Mouse (Mus musculus) embryo, embryonic 9.5 days (tissue): ENCODE data around the gene Atp5d.

ENCODE experiments used
- DNase-seq: peaks from one replicate; pipeline ENCODE4 v3.0.0-alpha.2; 2017; ENCODE audit errors: extremely low spot score

Atp5d gene

DNA sequence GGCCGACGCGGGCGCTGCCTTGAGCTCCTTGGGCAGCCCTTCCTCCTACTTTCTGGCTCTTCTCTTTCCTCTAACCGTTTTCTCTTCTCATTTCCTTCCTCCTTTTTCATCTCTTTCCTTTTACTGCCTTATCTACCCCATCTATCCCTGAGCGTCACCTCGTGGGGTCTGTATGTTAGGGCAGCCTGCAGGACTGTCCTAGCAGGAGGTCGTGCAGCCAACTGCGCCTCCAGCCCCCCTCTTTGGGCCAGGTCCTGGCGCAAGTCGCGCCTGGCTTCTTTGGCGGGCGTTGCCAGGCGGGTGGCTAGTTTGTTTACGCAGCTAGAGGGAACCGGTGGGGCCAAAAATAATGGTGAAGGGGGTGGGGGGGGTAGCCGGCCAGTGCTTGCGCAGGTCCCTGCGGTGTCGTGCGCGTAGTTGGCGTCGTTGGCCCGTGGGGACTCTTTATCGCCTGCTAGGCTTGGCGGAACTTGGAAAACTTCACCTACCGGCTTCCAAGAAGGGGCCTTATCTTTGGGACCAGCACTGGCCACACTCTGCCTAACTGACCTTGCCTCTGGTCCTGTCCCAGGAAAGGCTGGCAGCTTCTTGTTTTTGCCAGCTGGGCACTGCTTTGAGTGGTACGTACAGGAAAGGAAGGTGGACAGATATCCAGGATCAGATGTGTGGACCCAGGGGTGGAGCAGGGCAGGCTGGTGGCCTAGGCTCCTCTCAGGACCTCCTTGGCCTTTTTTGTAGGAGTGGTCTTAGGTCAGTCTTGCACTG is 21.3 kb upstream of the Atp5d start:
- peak; percentile 34 for DNase-seq

- no peak for DNase-seq
These were observed 20.7 kb upstream of the Atp5d start for GRCm38 (mm10) chr10:80117736-80118135.

DNA sequence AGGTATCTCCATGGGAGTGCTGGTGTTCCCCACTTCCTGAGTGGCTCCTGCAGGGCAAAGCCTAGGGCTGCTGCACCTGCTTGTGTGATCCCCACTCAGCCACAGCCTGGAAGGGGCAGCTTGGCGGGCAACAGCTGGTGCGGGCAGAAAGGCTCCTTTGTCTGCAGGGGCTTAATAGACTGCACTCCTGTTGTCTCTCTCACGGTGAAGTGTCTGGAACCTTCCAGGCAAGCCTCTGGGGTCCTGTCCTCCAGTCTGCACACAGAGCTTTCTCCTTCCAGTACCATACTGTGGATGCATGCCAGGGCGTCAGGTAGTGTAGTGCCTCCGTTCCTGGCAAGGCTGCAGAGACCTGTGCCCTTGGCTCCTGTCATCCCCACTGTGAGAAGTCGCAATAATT is 19.9 kb upstream of the Atp5d start:
- no peak for DNase-seq

DNA sequence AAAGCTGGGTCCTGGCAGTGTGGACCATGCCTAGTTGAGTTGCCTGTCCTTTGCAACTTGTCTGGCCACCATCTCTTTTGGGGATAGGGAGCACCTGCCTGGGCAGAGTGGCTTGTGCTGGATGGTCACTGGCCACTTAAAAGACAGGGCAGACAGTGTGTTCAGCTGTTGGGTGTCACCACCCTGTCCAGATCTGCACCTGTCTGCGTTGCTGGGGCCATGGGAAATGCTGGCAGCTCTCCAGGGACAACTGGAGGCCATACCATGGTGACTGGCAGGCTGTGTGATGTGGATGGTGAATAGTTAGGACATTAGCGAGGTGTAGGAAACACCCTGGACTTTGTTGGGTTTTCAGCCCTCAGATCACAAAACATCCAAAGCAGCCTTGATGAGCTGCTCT is 18.3 kb upstream of the Atp5d start:
- no peak for DNase-seq

GRCm38 (mm10) chr10:80121639-80122038 is 16.8 kb upstream of the Atp5d start:
- no peak for DNase-seq

DNA sequence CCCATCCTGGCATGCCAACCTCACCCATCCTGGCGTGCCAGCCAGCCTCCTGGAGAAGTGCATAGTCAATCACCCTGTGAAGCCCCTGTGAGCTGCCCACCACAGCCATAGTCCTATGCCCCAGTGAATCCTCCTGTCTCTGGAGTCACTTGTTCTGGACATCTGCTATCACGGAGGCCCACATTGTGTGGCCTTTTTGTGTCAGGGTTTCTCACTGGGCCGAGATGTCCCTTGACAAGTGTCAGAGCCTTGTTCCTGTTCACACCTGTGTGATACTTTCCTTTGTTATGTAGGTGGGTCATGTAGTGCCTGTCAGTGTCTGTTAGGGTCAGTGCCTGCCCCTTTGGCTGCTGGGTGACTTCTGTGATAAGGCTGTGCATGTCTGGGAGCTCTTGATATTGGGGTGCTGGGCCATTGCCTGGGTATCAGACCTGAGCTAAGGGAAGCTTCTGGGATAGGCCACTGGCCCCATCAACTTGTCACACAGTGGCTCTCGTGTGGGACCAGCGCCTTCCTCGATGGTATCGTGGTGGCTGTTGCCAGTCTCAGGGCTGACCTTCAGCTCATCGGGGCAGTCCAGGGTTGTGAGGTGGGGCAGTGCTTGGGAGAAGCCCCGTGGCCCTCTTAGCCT is 14.4 kb upstream of the Atp5d start:
- DNase-seq: no peak

DNA sequence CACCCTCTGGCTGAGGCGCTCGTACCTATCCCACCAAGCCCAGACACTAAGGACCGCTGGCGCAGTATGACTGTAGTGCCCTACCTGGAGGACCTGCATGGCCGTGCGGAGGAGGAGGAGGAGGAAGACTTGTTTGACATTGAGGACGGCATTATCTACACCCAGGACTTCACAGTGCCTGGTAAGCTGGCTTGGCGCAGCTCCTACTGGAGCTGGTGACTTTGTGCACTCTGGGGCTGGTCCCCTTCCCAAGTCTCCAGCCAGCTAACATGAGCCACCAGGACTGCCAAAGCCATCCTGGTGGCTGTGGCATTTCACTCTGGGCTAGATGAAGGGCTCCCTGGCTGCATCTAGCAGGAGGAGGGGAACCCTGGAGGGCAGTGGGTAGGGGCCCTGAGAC is 10.5 kb upstream of the Atp5d start:
- no peak for DNase-seq

GRCm38 (mm10) chr10:80129846-80130245 is 8.6 kb upstream of the Atp5d start:
- DNase-seq: no peak

DNA sequence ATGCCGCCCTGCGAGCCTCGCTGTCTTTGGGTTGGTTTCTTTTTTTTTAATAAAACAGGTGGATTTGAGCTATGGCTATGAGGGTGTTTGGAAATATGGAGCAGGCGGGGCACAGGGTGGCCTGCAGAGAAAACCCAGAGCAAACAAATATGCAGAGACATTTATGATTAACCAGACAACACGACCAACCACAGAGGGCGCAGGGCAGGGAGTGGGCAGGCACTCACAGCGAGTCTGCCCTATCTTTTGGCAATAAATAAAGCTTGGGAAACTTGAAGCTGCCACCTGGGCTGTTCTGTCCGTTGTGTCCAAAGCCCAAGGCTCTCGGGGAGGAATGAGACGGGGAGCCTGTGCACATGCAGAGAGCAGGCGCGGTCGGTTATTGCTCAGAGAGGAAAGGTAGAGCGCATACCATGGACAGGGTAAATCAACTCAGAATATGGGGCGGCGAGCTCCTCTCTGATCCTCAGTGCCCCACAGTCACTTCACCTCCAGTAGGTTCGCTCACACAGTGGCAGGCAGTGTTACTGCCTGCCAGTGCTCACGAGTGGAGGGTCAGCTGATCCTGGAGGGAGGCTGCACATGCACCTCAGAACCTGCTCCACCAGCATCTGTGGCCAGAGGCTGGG is 7.9 kb upstream of the Atp5d start:
- no peak for DNase-seq

DNA sequence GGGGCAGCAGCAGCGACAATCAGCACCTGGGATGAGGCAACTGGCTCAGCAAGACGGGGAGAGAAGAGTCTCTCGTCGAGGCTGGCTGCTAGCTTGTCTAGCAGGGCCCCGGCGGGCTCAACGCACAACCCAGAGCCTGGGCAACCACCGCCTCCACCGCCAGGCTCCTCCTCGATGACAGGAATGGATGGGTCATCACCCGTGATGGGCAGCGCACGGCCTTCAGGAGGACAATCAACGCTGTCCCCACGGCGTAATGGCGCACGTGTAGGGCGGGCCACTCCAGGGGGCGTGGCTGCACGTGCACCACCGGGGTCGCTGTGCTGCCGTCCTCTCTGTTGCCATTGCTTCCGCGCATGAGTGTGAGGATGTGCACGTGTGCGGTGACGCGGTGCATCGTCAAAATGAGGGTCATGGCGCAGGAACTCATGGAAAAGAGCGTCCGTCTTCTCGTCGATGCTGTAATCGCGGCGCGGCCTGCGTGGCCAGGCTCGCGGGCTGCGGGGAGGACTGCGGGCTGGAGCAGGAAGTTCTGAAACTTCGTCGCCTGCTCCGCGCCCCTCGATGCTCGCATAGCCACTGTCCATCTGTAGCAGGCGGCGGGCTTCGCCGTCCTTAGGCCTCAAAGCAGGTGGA is 7.0 kb upstream of the Atp5d start:
- peak; percentile 73 for DNase-seq

- DNase-seq: peak; percentile 48
These were observed 6.5 kb upstream of the Atp5d start for GRCm38 (mm10) chr10:80131952-80132350.

DNA sequence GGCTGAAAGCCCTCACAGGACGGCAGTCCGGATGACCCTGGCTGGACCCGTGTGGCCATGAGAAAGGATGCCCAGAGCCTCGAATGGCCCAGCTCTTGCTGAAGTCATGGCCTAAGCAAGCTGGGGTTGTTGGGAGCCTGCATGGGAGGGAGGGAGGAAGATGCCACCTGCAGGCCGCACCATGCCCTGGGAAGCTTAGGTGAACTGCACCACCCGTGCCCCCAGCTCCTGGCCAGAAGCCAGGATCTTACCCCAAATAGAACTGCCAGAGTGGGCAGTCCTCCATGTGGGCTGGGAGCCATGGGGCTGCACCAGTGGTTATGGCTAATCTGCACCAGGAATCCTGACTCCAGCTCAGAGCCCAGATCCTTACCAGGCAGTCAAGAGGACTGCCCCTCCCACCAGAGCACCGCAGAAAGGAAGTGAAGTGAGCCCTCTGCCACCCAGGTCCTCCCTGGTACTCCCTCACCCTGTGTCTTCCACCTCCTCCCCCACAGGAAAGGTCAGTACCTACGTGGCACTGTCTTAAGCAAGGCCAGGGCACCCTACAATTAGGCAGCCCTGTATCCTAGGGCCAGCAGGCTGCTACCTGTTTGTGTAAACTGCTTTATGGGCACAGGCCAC is 5.1 kb upstream of the Atp5d start:
- no peak for DNase-seq

DNA sequence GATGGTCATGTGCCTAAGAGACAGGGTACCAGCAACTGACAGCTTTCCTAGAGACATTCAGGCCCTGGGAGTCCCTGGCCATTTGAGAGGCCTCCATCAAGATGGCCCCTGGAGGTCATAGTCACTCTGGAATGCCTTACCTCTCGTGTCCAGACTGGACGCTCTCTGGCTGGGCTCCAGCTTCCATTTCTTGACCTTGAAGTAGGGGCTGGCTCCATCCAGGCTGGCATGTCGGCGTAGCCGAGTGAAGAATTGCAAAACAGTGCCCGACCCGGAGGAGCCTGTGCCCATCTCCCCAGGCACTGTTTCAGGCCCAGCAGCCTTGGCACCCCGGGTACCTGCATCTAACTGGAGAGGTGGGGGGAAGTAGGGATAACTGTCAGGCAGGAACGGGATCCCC is 4.0 kb upstream of the Atp5d start:
- no peak for DNase-seq

DNA sequence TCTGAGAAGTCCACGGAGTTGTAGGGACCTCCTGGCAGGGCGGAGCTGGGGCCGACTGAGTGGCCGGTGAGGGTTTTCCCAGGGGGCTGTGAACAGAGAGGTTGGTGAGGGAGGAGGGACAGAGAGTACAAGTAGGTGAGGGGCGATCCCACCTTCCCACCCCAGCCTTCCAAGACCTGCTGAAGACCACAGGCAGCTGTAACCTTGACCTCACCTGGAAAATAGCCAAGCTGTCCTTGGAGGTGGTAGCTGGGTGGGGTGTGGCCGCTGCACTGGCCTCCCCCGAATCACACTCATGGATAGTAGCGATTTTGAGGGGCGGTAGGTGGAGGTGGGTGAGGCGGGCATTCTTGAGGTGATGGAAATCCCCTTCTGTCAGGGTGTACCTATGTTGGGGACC is 3.3 kb upstream of the Atp5d start:
- no peak for DNase-seq

DNA sequence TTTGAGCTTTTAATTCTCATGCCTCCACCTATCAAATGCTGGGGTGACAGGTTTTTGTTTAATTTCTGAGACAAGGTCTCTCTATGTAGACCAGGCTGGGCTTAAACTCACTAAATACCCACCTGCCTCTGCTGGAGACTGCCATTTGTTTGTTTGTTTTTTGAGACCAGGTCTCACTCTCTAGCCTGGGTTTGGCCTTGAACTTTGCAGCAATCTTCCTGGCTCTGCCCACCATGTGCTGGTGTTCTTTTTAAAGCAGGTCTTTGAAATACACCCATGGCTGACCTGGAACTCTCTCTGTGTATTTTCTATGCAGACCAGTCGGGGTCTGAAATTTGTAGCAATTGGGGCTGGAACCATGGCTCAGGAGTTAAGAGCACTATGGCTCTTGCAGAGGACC is 2.8 kb upstream of the Atp5d start:
- DNase-seq: no peak

DNA sequence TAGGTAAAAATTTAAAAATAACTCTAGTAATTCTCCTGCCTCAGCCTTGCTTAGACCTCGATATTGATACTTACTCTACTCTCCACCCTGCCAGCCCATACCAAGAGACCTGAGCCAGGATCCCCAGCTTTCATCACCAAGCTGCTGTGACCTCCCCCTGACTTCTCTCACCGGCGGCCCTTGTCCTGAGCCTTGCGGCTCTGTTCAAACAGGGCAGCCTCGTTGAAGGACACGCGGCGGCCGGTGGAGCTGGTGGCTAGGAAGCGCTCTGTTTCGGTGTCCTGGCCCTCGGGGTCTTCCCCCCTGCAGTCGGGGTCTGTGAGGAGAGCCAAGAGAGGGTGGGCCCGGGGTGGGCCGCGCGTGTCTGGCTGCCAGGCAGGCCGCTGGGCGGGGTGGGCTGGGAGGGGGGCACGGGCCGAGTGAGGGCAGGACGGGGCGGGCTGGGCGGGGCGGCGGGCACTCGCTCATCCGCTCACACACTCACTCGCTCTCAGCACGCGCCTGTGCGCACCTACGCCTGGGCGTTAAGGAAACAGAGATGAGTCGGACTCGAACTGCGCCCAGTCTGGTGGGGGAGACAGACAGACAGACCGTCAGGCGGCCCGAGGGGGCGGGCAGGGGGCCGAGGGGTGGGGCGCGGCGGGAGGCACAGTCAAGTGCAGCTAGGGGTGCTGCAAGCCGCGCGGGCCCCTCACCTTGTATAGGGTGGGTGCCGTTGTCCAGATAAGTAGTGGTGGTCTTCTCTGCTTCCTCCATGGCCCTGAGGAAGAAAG is 2.1 kb upstream of the Atp5d start:
- no peak for DNase-seq

DNA sequence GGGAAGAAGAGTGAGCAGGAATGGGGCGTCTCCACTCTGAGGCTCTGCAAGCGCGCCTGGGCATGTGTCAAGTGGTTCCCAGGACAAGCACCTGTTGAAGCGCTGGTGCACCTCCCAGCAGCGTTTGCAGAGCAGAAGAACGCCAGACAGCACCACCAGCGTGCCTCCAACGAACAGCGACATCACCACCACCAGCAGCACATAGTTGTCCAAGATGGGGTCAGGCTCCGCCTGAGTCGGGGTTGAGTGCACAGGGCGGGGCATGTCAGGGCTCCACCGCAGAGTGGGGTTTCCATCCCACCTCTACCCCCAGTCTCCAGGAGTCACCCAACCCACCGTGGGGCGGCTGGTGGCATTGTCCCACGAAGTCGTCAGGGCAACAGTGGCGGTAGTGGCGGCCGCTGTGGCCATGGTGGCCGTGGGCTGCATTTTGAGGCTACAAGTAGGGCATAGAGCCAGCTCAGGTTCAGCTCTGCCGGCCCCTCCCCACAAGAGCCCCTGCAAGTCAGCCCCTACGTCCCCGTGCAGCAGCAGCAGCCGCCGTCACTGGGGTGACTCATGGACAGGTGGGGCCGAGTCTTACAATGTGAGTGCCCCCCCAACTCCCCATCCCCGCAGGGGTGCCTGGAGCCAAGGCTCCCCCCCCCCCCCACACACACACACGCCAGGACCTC is 1.3 kb upstream of the Atp5d start:
- peak; percentile 43 for DNase-seq

DNA sequence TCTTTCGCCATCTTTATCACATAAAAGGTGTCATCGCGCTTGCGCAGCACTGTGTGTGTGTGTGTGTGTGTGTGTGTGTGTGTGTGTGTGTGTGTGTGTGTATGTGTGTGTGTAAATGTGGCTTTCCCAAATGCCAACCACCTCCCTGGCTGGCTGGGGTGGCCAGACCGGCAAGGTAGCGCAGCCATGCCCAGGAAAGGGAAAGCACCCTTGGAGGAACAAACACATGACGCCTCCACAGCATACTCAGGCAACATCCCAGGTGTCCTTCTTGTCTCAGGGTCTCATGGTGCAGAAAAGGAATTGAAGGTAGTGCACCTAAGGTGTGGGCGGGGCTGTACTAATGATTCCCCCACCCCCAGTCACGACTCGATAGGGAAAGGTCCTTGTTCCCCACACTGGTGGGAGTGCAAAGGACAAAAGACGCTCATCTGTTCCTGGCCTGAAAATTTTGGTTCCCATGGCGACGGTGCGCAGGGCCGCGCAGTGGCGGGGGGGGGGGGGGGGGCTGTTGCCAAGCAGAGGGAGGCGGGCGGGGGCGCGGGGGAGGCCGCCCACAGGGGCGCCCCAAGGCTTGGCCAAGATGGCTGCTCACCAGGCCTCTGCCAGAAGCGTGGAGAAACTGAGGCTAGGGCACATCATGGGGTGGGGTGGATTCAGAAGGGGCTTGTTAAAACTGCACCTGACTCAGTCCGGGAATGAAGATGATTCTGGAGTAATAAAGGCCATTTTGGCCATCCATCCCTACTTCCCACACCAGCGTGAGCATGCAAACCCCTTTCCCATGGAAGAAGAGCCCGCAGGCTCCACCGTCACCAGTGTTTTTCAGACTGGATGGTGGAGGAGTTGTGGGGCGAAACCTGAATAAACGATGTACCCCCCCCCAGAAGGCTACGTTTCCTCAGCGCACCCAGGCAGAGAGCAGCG is 543 bp upstream of the Atp5d start:
- DNase-seq: no peak

DNA sequence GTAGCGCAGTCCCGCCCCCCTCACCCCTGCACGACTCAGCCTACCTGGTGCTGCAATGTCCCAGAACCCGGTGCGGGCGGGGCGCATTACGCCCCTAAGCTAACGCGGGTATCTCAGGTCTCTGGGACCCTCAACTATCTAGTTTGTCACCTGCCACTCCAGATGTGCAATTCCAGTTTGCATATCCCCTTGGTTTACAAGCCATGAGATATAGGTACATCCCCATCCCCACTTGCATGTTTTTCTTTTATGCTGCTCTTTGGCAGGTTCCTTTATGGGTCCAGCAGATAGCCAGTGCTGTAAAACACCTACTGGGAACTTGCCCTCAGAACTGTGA is 975 bp downstream of the Atp5d start:
- no peak for DNase-seq
